Mouse (Mus musculus): ENCODE results near the gene Slc6a1. TPM values are rescaled to one million over a fixed set of nuclear protein-coding genes. Genes with fewer than 3 reads are reported as not detected.

Slc6a1 gene
- total and polyA plus RNA-seq, 3 experiments = 0.04 TPM; not detected in 2

GRCm38 (mm10) chr6:114261609-114262008, 20.8 kb upstream of the Slc6a1 start:
- Histone ChIP-seq H3K9ac (ENCODE audit: insufficient read depth, low read depth) (no peak overlapping the region), H3K79me2 (replicated peaks; ENCODE audit: control insufficient read depth, extremely low read depth, insufficient read depth, poor library complexity, severe bottlenecking) (no peaks in the 10 kb centered on the region), H3K4me1 (ENCODE audit: control insufficient read depth in 1 of 2, insufficient read depth in 2 of 2) (no peaks in the 10 kb centered on the region), H3K9me3 (replicated peaks; ENCODE audit: low read length) (no peaks in the 10 kb centered on the region), H3K4me3 (replicated peaks in 1 of 3; ENCODE audit: low read depth in 2 of 3, low read length in 2 of 3, poor library complexity in 1 of 3) (no peak overlapping the region), H3K4me2 (ENCODE audit: insufficient read depth, low read depth, poor library complexity, severe bottlenecking) (no peak overlapping the region), H3K27ac (ENCODE audit: insufficient read depth, low read depth) (no peak overlapping the region), H3K27me3 (replicated peaks) (peaks cover 87% of the 10 kb centered on the region), H3K36me3 (replicated peaks in 1 of 2; ENCODE audit: control insufficient read depth in 1 of 2, insufficient read depth in 1 of 2, low read length in 1 of 2) (no peaks in the 10 kb centered on the region)
- dilution Hi-C loops (cut with MboI; ENCODE audit: extremely low pct_ligation_motif_present, extremely low pct_unique_long_range_greater_than_20kb, low sequenced_read_pairs) = no loop called here
- DNase-seq (ENCODE audit: extremely low read depth) = no peak
- TF ChIP-seq BHLHE40 (IDR thresholded peaks at IDR 0.05; ENCODE audit: low read depth, low read length) = no peak
- TF ChIP-seq ELF1 (IDR thresholded peaks at IDR 0.05; ENCODE audit: low read depth, low read length) = no peak
- no peak for TF ChIP-seq JUND (conservative IDR thresholded peaks at IDR 0.05; ENCODE audit: low read depth, low read length)
- no peak for TF ChIP-seq KAT2A (IDR thresholded peaks at IDR 0.05; ENCODE audit: insufficient replicate concordance, low read length)
- no peak for TF ChIP-seq CHD1 (IDR thresholded peaks at IDR 0.05; ENCODE audit: low read depth, low read length)
- no peak for TF ChIP-seq SMC3 (IDR thresholded peaks at IDR 0.05; ENCODE audit: low read depth, low read length)
- TF ChIP-seq USF2 (conservative IDR thresholded peaks at IDR 0.05; ENCODE audit: low read depth, low read length) = no peak
- TF ChIP-seq UBTF (IDR thresholded peaks at IDR 0.05; ENCODE audit: low read depth, low read length) = no peak
- no peak for TF ChIP-seq MAX (IDR thresholded peaks at IDR 0.05; ENCODE audit: low read length)
- TF ChIP-seq ZC3H11A (IDR thresholded peaks at IDR 0.05; ENCODE audit: low read depth, low read length) = no peak
- no peak for TF ChIP-seq RAD21 (IDR thresholded peaks at IDR 0.05; ENCODE audit: low read depth, low read length)
- TF ChIP-seq CTCF (conservative IDR thresholded peaks at IDR 0.05 in 1 of 2, IDR thresholded peaks at IDR 0.05 in 1 of 2; ENCODE audit: low read depth in 2 of 2, low read length in 2 of 2) = no peak
- TF ChIP-seq MAFK (IDR thresholded peaks at IDR 0.05; ENCODE audit: insufficient replicate concordance, low read length) = no peak
- no peak for TF ChIP-seq CHD2 (IDR thresholded peaks at IDR 0.05; ENCODE audit: low read length)
- in situ Hi-C loops (cut with MboI; ENCODE audit: low pct_ligation_motif_present, low pct_unique_long_range_greater_than_20kb, low sequenced_read_pairs) = no loop called here

GRCm38 (mm10) chr6:114264010-114264409, 18.4 kb upstream of the Slc6a1 start:
- H3K4me1 ChIP-seq (ENCODE audit: control insufficient read depth in 1 of 2, insufficient read depth in 2 of 2) = no peaks in the 10 kb centered on the region
- no peak for DNase-seq (ENCODE audit: extremely low read depth)
- H3K4me3 ChIP-seq (replicated peaks in 1 of 3; ENCODE audit: low read depth in 2 of 3, low read length in 2 of 3, poor library complexity in 1 of 3) = no peak overlapping the region
- in situ Hi-C loops (cut with MboI; ENCODE audit: low pct_ligation_motif_present, low pct_unique_long_range_greater_than_20kb, low sequenced_read_pairs) (no loop called here), dilution Hi-C loops (cut with MboI; ENCODE audit: extremely low pct_ligation_motif_present, extremely low pct_unique_long_range_greater_than_20kb, low sequenced_read_pairs) (no loop called here)
- H3K27me3 ChIP-seq (replicated peaks) = peaks cover 88% of the 10 kb centered on the region
- H3K27ac ChIP-seq (ENCODE audit: insufficient read depth, low read depth) = no peak overlapping the region
- H3K79me2 ChIP-seq (replicated peaks; ENCODE audit: control insufficient read depth, extremely low read depth, insufficient read depth, poor library complexity, severe bottlenecking) = no peaks in the 10 kb centered on the region
- no peaks in the 10 kb centered on the region for H3K36me3 ChIP-seq (replicated peaks in 1 of 2; ENCODE audit: control insufficient read depth in 1 of 2, insufficient read depth in 1 of 2, low read length in 1 of 2)
- H3K4me2 ChIP-seq (ENCODE audit: insufficient read depth, low read depth, poor library complexity, severe bottlenecking) = no peak overlapping the region
- no peak overlapping the region for H3K9ac ChIP-seq (ENCODE audit: insufficient read depth, low read depth)
- H3K9me3 ChIP-seq (replicated peaks; ENCODE audit: low read length) = no peaks in the 10 kb centered on the region
- no peak for TF ChIP-seq ZKSCAN1 (IDR thresholded peaks at IDR 0.05; ENCODE audit: borderline replicate concordance, low read depth, low read length)
- no peak for TF ChIP-seq JUND (conservative IDR thresholded peaks at IDR 0.05; ENCODE audit: low read depth, low read length)
- TF ChIP-seq IRF4 (IDR thresholded peaks at IDR 0.05; ENCODE audit: low read depth, low read length) = no peak
- TF ChIP-seq SMC3 (IDR thresholded peaks at IDR 0.05; ENCODE audit: low read depth, low read length) = no peak
